Mouse (Mus musculus) MEL (cell line): Measurements from ENCODE around the gene Plcg2. TPM values are rescaled to one million over a fixed set of nuclear protein-coding genes. Genes with fewer than 3 reads are reported as not detected.

Source experiments
- DNase-seq: peaks from one replicate; pipeline ENCODE4 v3.0.0; 2011; ENCODE audit warnings: low read depth, low spot score
- H3K27ac ChIP-seq: 2 replicates; pipeline ENCODE4 v1.5.1; 2012; ENCODE audit warnings: low read depth, mild to moderate bottlenecking, control low read depth, low read length, moderate library complexity; ENCODE audit not compliant: control insufficient read depth
- H3K27me3 ChIP-seq, 2 experiments: fragments of 150-350 bp in 1 of 2; sonication (generic) in 1 of 2; 2 replicates each; pipeline ENCODE4 v1.6.1; 2012; ENCODE audit warnings: low read length in 2 of 2, mild to moderate bottlenecking in 2 of 2, improper control_type of control experiment in 1 of 2, moderate library complexity in 1 of 2; ENCODE audit not compliant: insufficient read depth in 2 of 2, control insufficient read depth in 1 of 2
- H3K36me3 ChIP-seq, 2 experiments: 2 replicates each; pipeline ENCODE4 v1.6.1; 2012 to 2014; ENCODE audit warnings: low read length in 2 of 2, improper control_type of control experiment in 1 of 2, inconsistent platforms in 1 of 2, mild to moderate bottlenecking in 1 of 2; ENCODE audit not compliant: insufficient read depth in 2 of 2, control insufficient read depth in 1 of 2
- H3K4me1 ChIP-seq, 2 experiments: fragments of 150-350 bp in 1 of 2; sonication (generic) in 1 of 2; 2 replicates each; pipeline ENCODE4 v1.6.1; 2012; ENCODE audit warnings: low read length in 2 of 2, improper control_type of control experiment in 1 of 2, mild to moderate bottlenecking in 1 of 2; ENCODE audit not compliant: insufficient read depth in 2 of 2, control insufficient read depth in 1 of 2
- H3K4me3 ChIP-seq, 2 experiments: fragments of 150-350 bp in 1 of 2; sonication (generic) in 1 of 2; 2 replicates each; pipeline ENCODE4 v1.5.1; 2012; ENCODE audit warnings: low read depth in 2 of 2, low read length in 2 of 2, mild to moderate bottlenecking in 2 of 2, moderate library complexity in 2 of 2, control low read depth in 1 of 2, improper control_type of control experiment in 1 of 2; ENCODE audit not compliant: control insufficient read depth in 1 of 2, insufficient read depth in 1 of 2
- H3K79me2 ChIP-seq: 2 replicates; pipeline ENCODE4 v1.6.1; 2012; ENCODE audit warnings: mild to moderate bottlenecking, low read length, moderate library complexity; ENCODE audit not compliant: control insufficient read depth, poor library complexity, insufficient read depth
- H3K9ac ChIP-seq: 2 replicates; pipeline ENCODE4 v1.6.1; 2012; ENCODE audit warnings: low read depth, mild to moderate bottlenecking, control low read depth, low read length, moderate library complexity; ENCODE audit not compliant: control insufficient read depth, poor library complexity, severe bottlenecking
- H3K9me3 ChIP-seq: fragments of 150-350 bp; sonication (generic); replicated peaks from 2 replicates; pipeline ENCODE4 v1.6.1; 2012; ENCODE audit warnings: mild to moderate bottlenecking, low read length, improper control_type of control experiment, moderate library complexity; ENCODE audit not compliant: insufficient read depth
- CTCF ChIP-seq, 3 experiments: IDR thresholded peaks in 2 of 3; conservative IDR thresholded peaks in 1 of 3; 2 replicates each; pipeline ENCODE4 v1.5.1; 2011 to 2012; ENCODE audit warnings: low read length in 3 of 3, low read depth in 2 of 3, mild to moderate bottlenecking in 2 of 3, improper control_type of control experiment in 1 of 3, inconsistent platforms in 1 of 3, mixed read lengths in 1 of 3, moderate library complexity in 1 of 3; ENCODE audit not compliant: control insufficient read depth in 1 of 3, insufficient read depth in 1 of 3, poor library complexity in 1 of 3, severe bottlenecking in 1 of 3
- E2F4 ChIP-seq: IDR thresholded peaks from 2 replicates; pipeline ENCODE4 v1.6.1; 2011; ENCODE audit warnings: low read depth, low read length, improper control_type of control experiment, borderline replicate concordance
- ETS1 ChIP-seq: IDR thresholded peaks from 2 replicates; pipeline ENCODE4 v1.6.1; 2012; ENCODE audit warnings: low read depth, mild to moderate bottlenecking, inconsistent platforms, low read length, improper control_type of control experiment, moderate library complexity
- GABPA ChIP-seq: IDR thresholded peaks from 2 replicates; pipeline ENCODE4 v1.6.1; 2012; ENCODE audit warnings: low read depth, mild to moderate bottlenecking, inconsistent platforms, low read length, improper control_type of control experiment, moderate library complexity
- GATA1 ChIP-seq: IDR thresholded peaks from 2 replicates; pipeline ENCODE4 v1.6.1; 2011; ENCODE audit warnings: low read depth, low read length, improper control_type of control experiment
- JUND ChIP-seq: IDR thresholded peaks from 2 replicates; pipeline ENCODE4 v1.6.1; 2011; ENCODE audit warnings: low read depth, mild to moderate bottlenecking, improper control_type of control experiment, low read length
- MAX ChIP-seq: IDR thresholded peaks from 2 replicates; pipeline ENCODE4 v1.6.1; 2011; ENCODE audit warnings: low read length, improper control_type of control experiment
- MEF2A ChIP-seq: IDR thresholded peaks from 2 replicates; pipeline ENCODE4 v1.6.1; 2014; ENCODE audit warnings: low read depth, mild to moderate bottlenecking, inconsistent platforms, low read length, improper control_type of control experiment; ENCODE audit not compliant: poor library complexity, insufficient replicate concordance, severe bottlenecking; ENCODE audit errors: extremely low read depth
- MYB ChIP-seq: IDR thresholded peaks from 2 replicates; pipeline ENCODE4 v1.6.1; 2011; ENCODE audit warnings: mild to moderate bottlenecking, low read depth, low read length, improper control_type of control experiment
- NELFE ChIP-seq: IDR thresholded peaks from 2 replicates; pipeline ENCODE4 v1.6.1; 2011; ENCODE audit warnings: low read depth, low read length, improper control_type of control experiment
- NRF1 ChIP-seq: IDR thresholded peaks from 2 replicates; pipeline ENCODE4 v1.6.1; 2014; ENCODE audit warnings: low read depth, mild to moderate bottlenecking, inconsistent platforms, low read length, improper control_type of control experiment, moderate library complexity; ENCODE audit not compliant: poor library complexity, insufficient read depth, severe bottlenecking
- POLR2A ChIP-seq, 2 experiments: IDR thresholded peaks; 2 replicates each; pipeline ENCODE4 v1.6.1; 2011 to 2012; ENCODE audit warnings: low read length in 2 of 2, mild to moderate bottlenecking in 2 of 2, control low read depth in 1 of 2, improper control_type of control experiment in 1 of 2, low read depth in 1 of 2, moderate library complexity in 1 of 2; ENCODE audit not compliant: control insufficient read depth in 1 of 2, insufficient read depth in 1 of 2, poor library complexity in 1 of 2
- SIN3A ChIP-seq: IDR thresholded peaks from 2 replicates; pipeline ENCODE4 v1.6.1; 2012; ENCODE audit warnings: low read length, improper control_type of control experiment, inconsistent platforms
- SMC3 ChIP-seq: IDR thresholded peaks from 2 replicates; pipeline ENCODE4 v1.6.1; 2011; ENCODE audit warnings: low read depth, low read length, improper control_type of control experiment
- TAL1 ChIP-seq: IDR thresholded peaks from 2 replicates; pipeline ENCODE4 v1.6.1; 2012; ENCODE audit warnings: mild to moderate bottlenecking, inconsistent platforms, low read length, moderate library complexity, mixed read lengths
- UBTF ChIP-seq: IDR thresholded peaks from 2 replicates; pipeline ENCODE4 v1.6.1; 2012; ENCODE audit warnings: low read depth, mild to moderate bottlenecking, inconsistent platforms, low read length, improper control_type of control experiment, moderate library complexity, borderline replicate concordance; ENCODE audit not compliant: insufficient read depth
- USF1 ChIP-seq: IDR thresholded peaks from 2 replicates; pipeline ENCODE4 v1.6.1; 2014; ENCODE audit warnings: low read depth, mild to moderate bottlenecking, inconsistent platforms, low read length, improper control_type of control experiment, moderate library complexity
- USF2 ChIP-seq, 2 experiments: IDR thresholded peaks; 2 replicates each; pipeline ENCODE4 v1.6.1; 2011 to 2012; ENCODE audit warnings: improper control_type of control experiment in 2 of 2, low read length in 2 of 2, borderline replicate concordance in 1 of 2, inconsistent platforms in 1 of 2, low read depth in 1 of 2, mild to moderate bottlenecking in 1 of 2; ENCODE audit not compliant: insufficient read depth in 1 of 2
- ZC3H11A ChIP-seq: IDR thresholded peaks from 2 replicates; pipeline ENCODE4 v1.6.1; 2012; ENCODE audit warnings: low read depth, mild to moderate bottlenecking, inconsistent platforms, low read length, improper control_type of control experiment
- ZKSCAN1 ChIP-seq: IDR thresholded peaks from 2 replicates; pipeline ENCODE4 v1.6.1; 2012; ENCODE audit warnings: low read depth, mild to moderate bottlenecking, inconsistent platforms, low read length, improper control_type of control experiment, moderate library complexity
- polyA plus RNA-seq, 2 experiments: library from polyadenylated mRNA; stranded (reverse) in 1 of 2; unstranded in 1 of 2; fragments of >175 nt in 1 of 2; fragments of >200 nt in 1 of 2; gene quantifications; 2 replicates each; pipeline versions ENCODE4 v1.2.1 to v1.2.4; 2012; ENCODE audit warnings: low replicate concordance in 2 of 2, low read depth in 1 of 2; ENCODE audit not compliant: insufficient read length in 2 of 2, insufficient read depth in 1 of 2, missing spikeins in 1 of 2
- total RNA-seq: library from RNA; depleted of rRNA; stranded (reverse); fragments of 300-350 nt; gene quantifications from 2 replicates; pipeline ENCODE4 v1.2.3, GENCODE M21; 2012

The Plcg2 gene
- total and polyA plus RNA-seq, 3 experiments = 21.0 to 78.7 (median 23.3) TPM

DNA sequence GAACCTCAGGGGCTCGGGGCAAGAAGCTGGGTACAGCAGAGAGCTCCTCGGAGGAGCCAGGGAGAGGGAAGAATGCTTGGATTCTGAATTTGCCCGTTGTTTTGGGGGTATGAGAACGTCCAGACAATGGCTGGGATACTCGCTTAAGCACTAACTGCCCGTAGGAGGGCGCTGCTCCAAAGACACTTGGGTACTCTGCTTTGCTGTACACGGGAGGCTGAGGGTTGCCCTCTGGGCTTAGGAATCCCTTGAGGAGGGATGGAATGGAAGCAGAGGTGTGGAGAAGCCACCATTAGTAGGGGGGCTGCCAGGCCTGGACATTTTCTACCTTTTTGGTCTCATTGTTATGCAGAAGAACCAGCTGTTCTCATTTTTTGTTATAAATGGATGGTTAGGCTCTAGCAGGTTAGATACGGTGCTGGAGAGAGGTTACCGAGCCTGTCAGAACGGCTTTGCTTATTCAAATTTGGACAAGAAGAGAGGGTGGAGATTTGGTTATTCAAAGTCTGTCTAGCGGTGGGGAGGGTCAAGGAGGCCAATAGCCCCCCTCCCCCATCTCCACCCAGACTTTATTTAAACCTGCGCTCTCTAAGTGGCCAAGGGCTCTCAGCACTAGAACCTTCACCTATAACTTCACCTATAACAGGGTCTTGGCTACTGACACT is 5.4 kb downstream of the Plcg2 start:
- H3K79me2 ChIP-seq = peaks cover 3% of the 10 kb centered on the region; the same call in 1 of the 2 replicates
- H3K9me3 ChIP-seq = no peaks in the 10 kb centered on the region
- H3K4me1 ChIP-seq = peaks cover 0 to 6% of the 10 kb centered on the region in 2 experiments; a peak in 1 of 4 replicates
- TF ChIP-seq USF1 = no peak
- TF ChIP-seq POLR2A (IDR thresholded peaks at IDR 0.05; ENCODE audit: control insufficient read depth in 1 of 2, insufficient read depth in 1 of 2, low read depth in 1 of 2, low read length in 2 of 2, poor library complexity in 1 of 2) = no peak
- TF ChIP-seq TAL1 = no peak
- no peak for TF ChIP-seq CTCF (IDR thresholded peaks at IDR 0.05 in 2 of 3, conservative IDR thresholded peaks at IDR 0.05 in 1 of 3; ENCODE audit: control insufficient read depth in 1 of 3, insufficient read depth in 1 of 3, low read depth in 2 of 3, low read length in 3 of 3, poor library complexity in 1 of 3, severe bottlenecking in 1 of 3)
- TF ChIP-seq E2F4 = no peak
- no peaks in the 10 kb centered on the region; a peak in 1 of 4 replicates for H3K36me3 ChIP-seq
- no peak overlapping the region for H3K27ac ChIP-seq
- no peak overlapping the region for H3K4me3 ChIP-seq
- no peak overlapping the region for H3K9ac ChIP-seq
- H3K27me3 ChIP-seq = no peaks in the 10 kb centered on the region
- no peak for DNase-seq

DNA sequence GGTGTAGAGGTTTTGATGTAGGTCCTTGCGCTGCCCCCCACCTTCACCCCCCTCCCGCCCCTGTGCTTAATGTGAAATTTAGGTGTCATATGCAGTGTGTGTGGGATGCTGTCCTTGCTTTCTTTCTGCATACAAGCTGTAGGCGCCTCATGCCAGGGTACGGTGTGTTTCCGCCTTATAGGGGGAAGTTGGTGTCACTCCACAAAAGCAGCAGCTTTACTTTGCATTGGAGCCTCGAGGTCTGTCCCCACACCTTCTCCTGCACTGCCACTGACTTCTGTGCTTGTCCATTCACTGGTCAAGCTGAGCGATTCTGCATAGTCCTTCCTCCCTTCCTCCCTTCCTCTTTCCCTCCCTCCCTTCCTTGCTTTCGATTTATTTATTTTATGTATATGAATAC is 9.6 kb downstream of the Plcg2 start:
- no peaks in the 10 kb centered on the region; a peak in 1 of 4 replicates for H3K36me3 ChIP-seq
- TF ChIP-seq MAX (no peak), ETS1 (no peak), SMC3 (no peak), ZKSCAN1 (no peak), GABPA (no peak), UBTF (no peak), JUND (no peak), NRF1 (no peak), USF1 (no peak), GATA1 (no peak), CTCF (IDR thresholded peaks at IDR 0.05 in 2 of 3, conservative IDR thresholded peaks at IDR 0.05 in 1 of 3; ENCODE audit: control insufficient read depth in 1 of 3, insufficient read depth in 1 of 3, low read depth in 2 of 3, low read length in 3 of 3, poor library complexity in 1 of 3, severe bottlenecking in 1 of 3) (no peak), NELFE (no peak), SIN3A (no peak), ZC3H11A (no peak), MYB (no peak), MEF2A (no peak), USF2 (IDR thresholded peaks at IDR 0.05; ENCODE audit: borderline replicate concordance in 1 of 2, insufficient read depth in 1 of 2, low read depth in 1 of 2, low read length in 2 of 2) (no peak)
- H3K9ac ChIP-seq = no peak overlapping the region
- no peaks in the 10 kb centered on the region for H3K27me3 ChIP-seq
- no peaks in the 10 kb centered on the region for H3K9me3 ChIP-seq
- no peaks in the 10 kb centered on the region for H3K4me1 ChIP-seq
- H3K79me2 ChIP-seq = no peaks in the 10 kb centered on the region
- DNase-seq = no peak
- no peak overlapping the region for H3K27ac ChIP-seq
- no peak overlapping the region for H3K4me3 ChIP-seq
